ENCODE assay signal across 16 mouse cellular contexts in genomic region chr11:72806556-72806955, GRCm38 (mm10). TPM values are rescaled to one million over a fixed set of nuclear protein-coding genes. Genes with fewer than 3 reads are reported as not detected.
DNase-seq lines count a peak whose midpoint lies in the region; ATAC-seq and TF ChIP-seq lines count a peak whose summit lies in the region.
"Had no signal": no experiment of that assay in that cellular context is flagged by ENCODE, and none has a peak within 500 bp of the region (broad histone marks: within the 10 kb centered on the region; RNA-seq: fewer than 3 reads in every experiment).

No protein-coding gene starts in this region.

- no peak overlapping the region for H3K4me3 ChIP-seq in kidney, adult 2 months (ENCODE audit: insufficient read depth, low read depth, low read length)
- H3K4me3 ChIP-seq in layer of hippocampus, adult 2 months: no peak overlapping the region
- H3K4me3 ChIP-seq in small intestine, adult 2 months (ENCODE audit: low read depth, low read length): no peak overlapping the region
- H3K4me3 ChIP-seq: heart, embryonic 15.5 days; limb, embryonic 13.5 days; neural tube, embryonic 13.5 days had no signal

- TF ChIP-seq POLR2A in kidney, adult 2 months (IDR thresholded peaks at IDR 0.05; ENCODE audit: low read depth, low read length): no peak
- no peak for TF ChIP-seq POLR2A in small intestine, adult 2 months (IDR thresholded peaks at IDR 0.05; ENCODE audit: low read depth, low read length)

- WGBS in kidney, adult 2 months: 46% methylated on average over 2 of the region's 2 CpGs
- WGBS in small intestine, adult 2 months: 33% methylated on average over 2 of the region's 2 CpGs

- peaks cover 16% of the 10 kb centered on the region; the same call in 1 of the 2 replicates for H3K4me1 ChIP-seq in kidney, adult 2 months (ENCODE audit: control insufficient read depth, insufficient read depth, low read length)
- peaks cover 39% of the 10 kb centered on the region for H3K4me1 ChIP-seq in small intestine, adult 2 months (ENCODE audit: control insufficient read depth, insufficient read depth, insufficient read length, low read length)

- ATAC-seq in cerebellum, adult (ENCODE audit: insufficient number of reproducible peaks, low FRiP score, low TSS enrichment): no peak; the same call in 1 of the 2 replicates
- ATAC-seq: forebrain, embryonic 16.5 days; hindbrain, embryonic 16.5 days had no signal

- H3K27ac ChIP-seq in kidney, adult 2 months (ENCODE audit: insufficient read depth, low read depth, low read length): no peak overlapping the region
- peak overlapping the region; percentile 68 for H3K27ac ChIP-seq in layer of hippocampus, adult 2 months
- peak overlapping the region; percentile 37 for H3K27ac ChIP-seq in small intestine, adult 2 months (ENCODE audit: insufficient read depth, low read depth, low read length)
- H3K27ac ChIP-seq: heart, embryonic 15.5 days; limb, embryonic 13.5 days; neural tube, embryonic 13.5 days had no signal

- DNase-seq in cerebellum, adult 11-12 months: peak; percentile 42
- peak; percentile 12 for DNase-seq in kidney, adult 2 months
- no peak for DNase-seq in kidney, adult 9 months
- DNase-seq in layer of hippocampus, adult 2 months (ENCODE audit: low spot score in 2 of 2): peak; percentile 27 to 57
- DNase-seq in retina, embryonic 14.5 days (ENCODE audit: low spot score): no peak
- DNase-seq in lung, postnatal 36 days: no peak
- DNase-seq: embryo, embryonic 11 days; lung, adult 18-20 months; retina, postnatal 1 day had no signal

- no peak for TF ChIP-seq CTCF in kidney, adult 2 months (conservative IDR thresholded peaks at IDR 0.05; ENCODE audit: insufficient read depth, insufficient read length, low read depth, low read length)
- TF ChIP-seq CTCF in layer of hippocampus, adult 2 months (conservative IDR thresholded peaks at IDR 0.05): no peak
- TF ChIP-seq CTCF in small intestine, adult 2 months (IDR thresholded peaks at IDR 0.05; ENCODE audit: extremely low read depth, insufficient read length, insufficient replicate concordance, low read depth, low read length): no peak

- no peaks in the 10 kb centered on the region for H3K27me3 ChIP-seq in kidney, adult 2 months (replicated peaks; ENCODE audit: control insufficient read depth, insufficient read depth, low read length)
- no peaks in the 10 kb centered on the region for H3K27me3 ChIP-seq in small intestine, adult 2 months (ENCODE audit: control insufficient read depth, insufficient read depth, low read length)
- H3K27me3 ChIP-seq: heart, embryonic 15.5 days; limb, embryonic 13.5 days; neural tube, embryonic 13.5 days had no signal

- no peaks in the 10 kb centered on the region for H3K36me3 ChIP-seq in kidney, adult 2 months (ENCODE audit: control insufficient read depth, insufficient read depth, low read length)
- peaks cover 5% of the 10 kb centered on the region for H3K36me3 ChIP-seq in small intestine, adult 2 months (ENCODE audit: control insufficient read depth, insufficient read depth, low read length)
- H3K36me3 ChIP-seq: heart, embryonic 15.5 days; limb, embryonic 13.5 days; neural tube, embryonic 13.5 days had no signal

RNA-seq across cellular contexts. Expression of gene Zzef1, which starts 10.5 kb away (rescaled TPM):
- 21.8 and 22.7 TPM in 2 replicates for polyA plus RNA-seq in kidney, adult 2 months (2012; rRNA removed)
- 10 to 100 TPM; 47.8 to 49.5 TPM for total RNA-seq in layer of hippocampus, adult 2 months (2021)
- polyA plus RNA-seq in small intestine, adult 2 months (2012; rRNA removed): 36.2 and 104 TPM in 2 replicates

RNA-seq across cellular contexts. Expression of gene Cyb5d2, which starts 10.6 kb away (rescaled TPM):
- polyA plus RNA-seq in kidney, adult 2 months (2012; rRNA removed): 9.9 and 11.5 TPM in 2 replicates
- total RNA-seq in layer of hippocampus, adult 2 months (2021): 10 to 100 TPM; 17.9 to 19.9 TPM
- 2.1 and 5.5 TPM in 2 replicates for polyA plus RNA-seq in small intestine, adult 2 months (2012; rRNA removed)

Comparison
In these comparisons a context has a peak if more than half of its experiments do, and no peak if none do; other contexts are left out.
1. DNase-seq: peak in cerebellum, adult 11-12 months (single experiment), kidney, adult 2 months (single experiment) and layer of hippocampus, adult 2 months (2 of 2); none in kidney, adult 9 months (single experiment), retina, embryonic 14.5 days (single experiment) and lung, postnatal 36 days (single experiment).